Mouse (Mus musculus) brain, adult 2 months (tissue): ENCODE measurements around the gene Edrf1.

Experiments used
- DNase-seq: peaks from one replicate; pipeline ENCODE4 v3.0.0; 2011; ENCODE audit warnings: low read depth, low spot score

Gene Edrf1

GRCm38 (mm10) chr7:133637361-133638305 lies at the start of gene Edrf1:
Gene Edrf1, plus strand, starts transcription at chr7:133637543.
- peak; percentile 99 for DNase-seq

- DNase-seq: no peak
Measured at GRCm38 (mm10) chr7:133591750-133592149, 45.6 kb upstream of the Edrf1 start.

- DNase-seq: no peak
Measured at GRCm38 (mm10) chr7:133600558-133600957, 36.8 kb upstream of the Edrf1 start.

- no peak for DNase-seq
Measured at GRCm38 (mm10) chr7:133602058-133602457, 35.3 kb upstream of the Edrf1 start, which contains the start of gene Tex36. Gene Tex36, minus strand, starts transcription at chr7:133602158.

GRCm38 (mm10) chr7:133603156-133603555 lies 34.2 kb upstream of the Edrf1 start:
- no peak for DNase-seq

- no peak for DNase-seq
Measured at GRCm38 (mm10) chr7:133604427-133605081, 32.8 kb upstream of the Edrf1 start.

- no peak for DNase-seq
Measured at GRCm38 (mm10) chr7:133607331-133607730, 30.0 kb upstream of the Edrf1 start.

GRCm38 (mm10) chr7:133607883-133608575 lies 29.3 kb upstream of the Edrf1 start:
- DNase-seq: peak; percentile 27

GRCm38 (mm10) chr7:133608631-133609340 lies 28.6 kb upstream of the Edrf1 start:
- DNase-seq: peak; percentile 77

GRCm38 (mm10) chr7:133609585-133609984 lies 27.8 kb upstream of the Edrf1 start:
- DNase-seq: peak; percentile 97

- peak; percentile 65 for DNase-seq
Measured at GRCm38 (mm10) chr7:133612981-133613380, 24.4 kb upstream of the Edrf1 start.

GRCm38 (mm10) chr7:133620721-133621120 lies 16.6 kb upstream of the Edrf1 start:
- DNase-seq: peak; percentile 86

GRCm38 (mm10) chr7:133623226-133623625 lies 14.1 kb upstream of the Edrf1 start:
- no peak for DNase-seq

- no peak for DNase-seq
Measured at GRCm38 (mm10) chr7:133627184-133627936, 10.0 kb upstream of the Edrf1 start.

GRCm38 (mm10) chr7:133630821-133631220 lies 6.5 kb upstream of the Edrf1 start:
- no peak for DNase-seq

GRCm38 (mm10) chr7:133632476-133632875 lies 4.9 kb upstream of the Edrf1 start:
- DNase-seq: peak; percentile 68

GRCm38 (mm10) chr7:133634932-133635650 lies 2.3 kb upstream of the Edrf1 start:
- DNase-seq: no peak

- peak; percentile 96 for DNase-seq
Measured at GRCm38 (mm10) chr7:133636738-133637352, 498 bp upstream of the Edrf1 start.

- DNase-seq: peak; percentile 48
Measured at GRCm38 (mm10) chr7:133638306-133638705, 963 bp downstream of the Edrf1 start.
